Mouse (Mus musculus) kidney, postnatal 10 days (tissue): ENCODE results near the gene Trim46.

Source experiments
- DNase-seq: peaks from one replicate; pipeline ENCODE4 v3.0.0; 2021; ENCODE audit warnings: mixed read lengths

Trim46 gene

DNA sequence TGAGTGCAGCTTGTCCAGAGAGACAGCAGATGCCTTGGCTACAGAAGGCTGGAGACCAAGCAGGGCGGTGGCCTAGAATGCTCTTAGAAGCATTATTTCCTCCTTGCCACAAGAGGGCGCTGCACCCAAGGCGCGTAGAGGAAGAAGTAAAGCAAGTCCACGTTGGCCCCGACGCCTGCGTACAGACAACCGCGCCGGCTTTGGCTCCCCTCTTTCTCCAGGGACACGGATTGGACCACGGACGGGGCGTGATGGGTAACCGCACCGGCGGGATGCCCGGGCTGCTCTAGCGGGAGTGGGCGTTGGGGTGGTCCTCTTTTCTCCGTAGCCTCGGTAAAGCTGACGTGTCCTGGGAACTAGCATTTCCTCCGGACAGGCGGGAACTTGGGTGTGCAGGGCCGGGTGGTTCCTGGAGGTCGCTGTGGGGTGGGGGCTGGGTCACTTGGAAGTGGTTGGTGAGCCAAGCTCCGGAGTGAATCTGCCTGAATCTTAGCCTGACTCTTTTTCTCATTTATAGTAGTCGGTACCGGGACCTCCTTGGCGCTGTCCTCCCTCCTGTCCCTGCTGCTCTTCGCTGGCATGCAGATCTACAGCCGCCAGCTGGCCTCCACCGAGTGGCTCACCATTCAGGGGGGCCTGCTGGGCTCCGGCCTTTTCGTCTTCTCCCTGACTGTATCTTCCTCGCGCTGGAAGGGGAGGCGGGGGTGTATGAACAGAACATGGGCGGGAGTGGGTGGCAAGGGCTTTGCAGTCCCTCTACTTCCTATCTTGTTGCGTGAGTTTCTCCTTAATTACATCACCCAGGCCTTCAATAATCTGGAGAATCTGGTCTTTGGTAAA, at the start of gene Trim46:
Trim46 (minus strand) TSS at position 49 of the 840 bp plus-strand sequence.
- peak; percentile 93 for DNase-seq

DNA sequence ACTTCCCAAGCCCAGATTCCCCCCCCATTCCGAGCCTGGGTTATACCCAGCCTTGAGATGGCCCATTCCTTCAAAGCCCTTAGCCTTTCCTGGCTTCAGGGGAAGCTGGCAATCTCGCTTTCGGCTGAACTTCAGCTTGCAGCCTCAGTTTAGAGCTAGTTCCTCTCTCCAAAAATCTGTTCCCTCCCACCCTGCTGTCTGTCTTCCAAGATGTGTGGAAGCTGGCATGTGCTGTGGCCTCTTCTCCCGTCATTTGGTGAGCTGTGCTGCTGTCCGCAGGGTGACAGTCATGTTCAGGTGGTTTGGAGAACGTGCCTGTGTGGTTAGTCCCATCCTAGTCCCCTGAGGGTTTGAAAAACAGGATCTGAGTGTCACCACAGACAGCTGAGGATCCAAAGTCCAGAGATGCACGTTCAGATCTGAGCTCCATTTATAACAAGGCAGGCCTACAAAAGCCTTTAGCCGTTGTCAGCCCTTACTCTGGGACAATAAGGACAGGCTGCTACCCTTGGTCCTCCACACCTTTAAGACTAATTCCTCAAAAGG, 49.6 kb upstream of the Trim46 start:
- DNase-seq, result no peak

DNA sequence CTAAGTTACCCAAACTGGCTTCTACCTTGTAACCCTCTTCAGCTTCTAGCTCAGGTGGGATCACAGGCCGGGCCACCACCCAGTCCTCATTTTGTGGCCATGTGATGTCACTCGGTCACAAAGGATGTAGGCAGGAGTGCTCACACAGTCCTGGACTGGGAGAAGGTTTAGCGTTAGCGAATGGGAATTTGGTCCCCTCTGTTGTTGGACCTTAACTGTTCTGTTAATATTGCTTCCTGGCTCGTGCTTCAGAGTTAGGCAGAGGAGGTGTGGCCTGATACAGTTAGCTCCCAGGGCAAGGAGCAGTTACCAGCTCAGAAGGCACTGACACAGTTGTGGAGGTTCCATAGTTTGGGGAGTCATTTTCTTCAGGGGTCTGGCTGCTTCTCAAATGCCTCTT, 48.1 kb upstream of the Trim46 start:
- DNase-seq, result no peak

DNA sequence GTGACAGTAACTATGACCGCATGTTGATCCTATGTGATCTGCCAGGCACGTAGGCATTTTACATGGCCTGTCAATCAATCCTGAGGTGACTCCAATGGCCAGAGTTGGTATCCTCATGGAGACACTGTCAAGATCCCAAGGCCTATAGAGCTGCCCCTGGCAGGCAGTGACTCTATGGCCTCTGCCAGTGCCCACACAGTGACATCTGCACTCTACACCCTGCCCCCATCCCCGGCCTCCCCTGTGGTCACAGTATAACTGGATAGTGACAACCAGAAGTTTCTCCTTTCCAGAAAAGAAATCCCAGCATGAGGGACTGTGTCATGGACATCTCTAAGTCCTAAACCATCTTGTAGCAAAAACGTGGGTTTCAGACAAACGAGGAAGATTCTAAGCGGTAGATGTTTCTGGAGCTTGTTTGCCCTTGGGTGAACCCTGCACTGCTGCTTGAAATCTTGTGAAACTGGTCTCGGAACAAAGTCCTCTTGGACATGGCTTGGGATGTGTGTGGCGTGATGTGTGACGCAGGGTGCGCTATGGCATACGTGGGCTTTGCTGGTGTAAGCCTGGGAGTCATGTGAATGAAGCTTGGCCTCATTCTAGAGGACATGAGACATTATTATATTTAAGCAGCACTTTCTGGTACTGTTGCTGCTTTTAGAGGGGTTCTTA, 47.3 kb upstream of the Trim46 start:
- no peak for DNase-seq

DNA sequence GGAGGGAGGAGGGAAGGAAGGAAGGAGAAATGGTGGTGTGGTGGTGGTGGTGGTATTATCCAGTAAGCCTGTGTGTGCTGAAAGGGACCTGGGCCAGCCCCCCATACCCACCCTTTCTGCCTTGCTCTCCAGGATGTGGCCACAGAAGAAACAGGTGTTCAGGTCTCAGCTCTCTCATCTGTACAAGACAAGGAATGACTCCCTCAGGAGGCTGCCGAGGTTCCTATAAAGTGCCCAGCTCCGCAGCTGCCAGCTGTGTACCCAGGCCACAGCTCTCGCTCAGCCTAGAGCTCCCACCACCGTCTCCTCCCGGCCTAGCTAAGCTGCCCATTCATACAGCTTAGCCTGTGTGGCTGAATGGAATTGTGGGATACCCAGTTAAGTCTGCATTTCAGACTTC, 46.2 kb upstream of the Trim46 start:
- DNase-seq, result no peak

DNA sequence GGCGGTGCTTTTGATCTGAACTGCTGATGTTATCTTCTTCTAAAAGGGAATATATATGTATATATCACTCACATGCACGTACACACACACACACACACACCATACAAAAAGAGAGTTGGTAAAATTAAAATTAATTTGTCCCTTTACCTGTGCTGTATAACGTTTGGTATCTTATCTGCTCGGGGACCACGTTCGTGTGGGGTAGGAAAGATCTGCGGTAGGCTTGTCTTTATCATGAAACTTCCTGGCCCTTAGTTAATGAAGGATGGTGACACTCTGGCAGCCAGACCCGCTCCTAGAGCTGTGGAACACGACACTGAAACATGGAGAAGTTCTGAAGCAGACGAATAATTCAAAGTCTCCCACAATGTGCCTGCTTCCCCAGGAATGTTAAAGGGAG, 45.8 kb upstream of the Trim46 start:
- no peak for DNase-seq

DNA sequence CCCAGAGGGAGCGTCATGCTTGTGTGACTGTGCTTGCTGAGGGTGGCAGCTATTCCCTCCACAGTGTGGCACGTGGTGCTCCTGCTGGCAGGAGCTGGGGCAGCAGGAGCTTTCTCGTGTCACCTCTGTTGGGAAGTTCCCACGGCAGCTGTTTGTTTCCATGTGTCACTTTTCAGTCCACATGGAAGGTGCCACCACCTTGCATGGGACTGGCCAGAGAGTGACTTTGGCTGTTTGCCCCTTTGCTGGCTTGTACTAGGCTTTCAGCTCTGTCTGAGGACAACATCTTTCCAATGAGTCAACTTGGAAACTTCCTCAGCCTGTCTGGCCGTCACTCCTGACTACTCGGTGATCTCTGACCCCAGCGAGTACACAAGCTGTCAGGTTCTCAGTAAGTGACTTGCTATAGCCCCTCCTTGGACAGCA, 42.4 kb upstream of the Trim46 start:
- DNase-seq, result peak; percentile 42

DNA sequence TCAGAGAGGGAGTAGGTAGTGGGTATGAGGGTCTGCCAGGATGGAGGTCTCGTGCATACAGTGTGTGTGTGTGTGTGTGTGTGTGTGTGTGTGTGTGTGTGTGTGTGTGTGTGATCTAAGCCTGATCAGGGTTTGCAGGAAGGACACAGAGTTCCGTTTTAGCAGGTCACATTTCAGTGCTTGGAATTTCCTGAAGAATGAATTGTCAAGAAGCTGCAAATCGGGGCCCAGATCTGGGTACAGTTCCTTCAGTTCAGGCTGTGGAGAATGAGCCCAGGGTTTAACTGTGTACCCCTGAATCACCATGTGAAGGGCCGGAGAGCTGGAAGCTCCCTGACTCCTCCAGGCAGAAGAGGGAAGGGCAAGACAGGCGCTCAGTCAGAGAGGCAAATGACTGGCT, 41.2 kb upstream of the Trim46 start:
- DNase-seq, result no peak

DNA sequence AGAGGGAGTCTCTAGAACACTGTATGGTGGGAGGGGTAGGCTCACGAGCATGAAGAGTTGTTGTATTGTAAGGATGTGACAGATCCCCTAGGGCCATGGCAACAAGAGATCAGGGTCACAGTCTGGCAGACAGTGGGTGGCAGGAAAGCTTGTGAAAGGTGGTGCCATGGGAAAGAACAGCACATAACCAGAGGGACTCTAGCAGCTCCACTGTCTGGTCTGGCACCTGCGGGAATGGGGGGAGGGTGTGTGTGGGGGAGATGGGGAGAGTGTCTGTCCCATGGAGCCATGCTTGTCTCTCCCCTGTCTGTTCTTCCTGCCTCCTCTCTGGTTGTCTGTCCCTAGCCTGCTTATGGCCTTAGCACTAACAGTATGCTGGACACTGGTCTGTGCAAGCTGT, 39.4 kb upstream of the Trim46 start:
- DNase-seq, result no peak

DNA sequence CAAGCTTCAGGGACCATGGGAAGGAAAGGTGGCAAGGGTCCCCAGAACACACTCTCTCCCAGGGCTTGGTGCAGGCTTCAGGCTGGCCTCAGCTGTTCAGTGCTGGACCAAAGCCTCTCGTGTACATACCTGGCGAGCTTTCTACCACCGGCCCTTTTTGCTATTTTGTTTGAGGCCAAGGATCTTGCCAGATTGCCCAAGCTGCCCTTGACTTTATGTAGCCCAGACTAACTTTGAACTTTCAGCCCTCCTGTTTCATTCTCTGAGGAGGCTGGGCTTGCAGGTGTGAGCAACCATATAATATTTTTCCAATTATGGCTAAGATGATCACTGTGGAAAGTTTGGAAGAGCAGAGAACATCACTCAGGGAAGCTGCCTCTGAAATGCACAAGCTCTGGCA, 38.2 kb upstream of the Trim46 start:
- DNase-seq, result no peak

DNA sequence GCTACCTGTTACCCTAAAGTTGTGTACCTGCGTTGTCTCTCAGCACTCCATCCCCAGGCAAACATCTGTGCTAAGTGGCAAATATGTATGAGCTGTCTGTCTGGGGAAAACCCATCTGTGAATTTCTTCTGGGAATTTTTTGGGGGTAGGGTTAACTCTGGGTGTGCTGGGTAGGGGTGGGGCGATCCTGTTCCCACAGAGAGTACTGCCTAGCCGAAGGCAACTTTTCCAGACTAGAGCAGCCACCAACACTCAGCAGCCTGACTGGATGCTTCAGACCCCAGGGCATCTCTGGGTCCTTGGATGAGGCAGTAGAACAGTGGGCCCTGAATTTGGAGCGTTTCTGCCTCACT, 36.2 kb upstream of the Trim46 start:
- no peak for DNase-seq

DNA sequence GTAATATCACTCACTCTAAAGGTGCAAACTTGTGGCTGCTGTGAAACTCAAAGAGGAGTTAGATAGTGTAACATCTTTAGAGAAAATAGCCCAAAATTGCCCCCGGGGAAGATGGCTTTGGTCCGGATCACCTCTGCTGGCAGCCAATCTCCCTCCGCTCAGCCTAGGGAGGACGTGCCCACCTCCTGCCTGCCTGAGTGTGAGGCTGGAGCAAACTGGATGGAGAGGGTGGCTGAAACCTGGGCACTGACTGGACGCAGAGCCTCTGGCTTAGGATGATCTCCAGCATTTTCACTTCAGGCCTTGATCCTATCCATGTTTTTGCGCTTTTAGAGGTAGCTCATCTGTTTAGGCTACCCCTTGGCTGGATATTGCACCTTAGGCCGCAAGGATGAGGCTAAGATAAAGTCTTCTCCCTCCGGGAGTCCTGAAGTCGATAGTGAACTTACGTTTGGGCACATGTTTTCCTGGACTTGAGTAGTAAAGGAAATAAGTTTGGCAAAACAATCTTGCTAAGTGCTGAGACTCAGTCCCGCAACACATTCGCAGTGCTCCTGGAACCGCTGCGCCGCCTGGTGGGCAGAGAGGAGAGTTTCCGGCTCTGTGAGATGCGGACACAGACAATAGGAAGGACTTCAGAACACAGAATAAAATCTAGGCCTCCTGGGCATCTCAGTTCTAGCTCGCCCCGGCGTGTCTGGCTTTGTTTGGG, 35.6 kb upstream of the Trim46 start:
- peak; percentile 93 for DNase-seq

DNA sequence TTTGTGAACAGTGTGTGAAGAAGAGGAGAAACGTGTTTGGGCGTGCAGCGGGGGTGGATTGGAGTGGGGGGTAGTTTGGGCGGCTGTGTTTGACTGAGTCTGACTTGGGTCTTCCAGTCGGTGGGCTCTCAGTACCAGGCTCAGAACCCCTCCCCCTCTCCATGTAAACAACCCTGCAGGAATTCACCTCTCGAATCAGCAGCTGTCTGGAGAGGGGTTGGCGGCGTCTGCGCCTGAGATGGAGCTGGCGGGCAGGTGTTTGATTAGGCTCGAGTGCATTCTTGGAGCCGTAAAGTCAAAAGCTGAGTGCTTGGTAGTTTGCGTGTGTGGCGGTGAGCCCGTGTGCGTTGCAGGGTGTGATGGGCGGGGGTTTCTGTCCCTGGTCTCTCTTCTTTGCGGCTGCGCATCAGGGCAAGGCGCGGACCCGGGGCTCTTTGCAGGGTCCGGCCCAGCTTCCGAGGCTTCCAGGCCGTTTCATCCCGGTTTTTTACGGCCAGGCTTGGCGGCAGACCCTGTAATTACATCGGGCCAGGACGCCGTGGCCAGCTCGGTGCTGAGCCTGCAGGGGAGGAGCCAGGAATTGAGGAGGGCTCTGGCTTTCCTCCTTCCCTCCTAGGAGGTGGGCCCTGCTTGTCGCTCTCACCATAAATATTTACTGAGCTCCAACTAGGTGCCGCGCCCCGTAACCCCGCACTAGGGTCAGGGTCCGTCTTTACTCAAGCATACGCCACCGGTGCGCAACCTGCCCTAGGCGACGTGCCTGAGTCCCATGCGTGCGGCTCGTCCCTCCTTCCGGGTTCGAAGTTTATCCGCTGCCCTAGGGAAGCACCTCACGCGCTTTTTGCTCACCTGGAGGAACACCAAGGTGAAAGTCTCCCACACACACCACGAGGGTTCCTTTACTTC, 34.8 kb upstream of the Trim46 start, which contains the start of gene Efna1:
Efna1 (minus strand) TSS at position 537 of the 906 bp plus-strand sequence.
- DNase-seq, result peak; percentile 82

DNA sequence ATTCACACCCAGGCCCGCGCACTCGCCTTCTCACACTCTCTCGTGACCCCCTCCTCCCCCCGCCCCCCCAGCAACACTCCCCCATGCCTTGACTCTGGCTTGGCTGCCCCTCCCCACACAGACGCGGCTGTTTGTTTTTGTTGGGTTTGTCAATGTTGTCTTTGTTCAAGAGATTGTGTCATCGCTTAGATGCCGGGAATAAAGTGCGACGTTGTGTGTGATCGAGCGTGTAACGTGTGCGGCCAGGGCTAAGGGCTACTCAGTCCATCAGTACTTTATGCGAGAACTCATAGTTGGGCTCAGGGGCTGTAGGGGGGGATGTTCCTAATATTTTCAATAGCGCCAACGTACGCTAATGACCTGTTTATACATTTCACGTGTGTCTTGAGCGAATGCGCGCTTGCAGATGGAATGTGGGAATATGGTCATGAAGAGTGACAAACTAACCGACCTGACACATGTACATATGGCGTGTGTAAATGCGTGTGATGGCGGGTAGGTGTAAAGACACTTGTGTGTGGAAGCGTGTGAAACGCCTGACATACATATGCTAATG, 34.0 kb upstream of the Trim46 start:
- DNase-seq, result no peak

DNA sequence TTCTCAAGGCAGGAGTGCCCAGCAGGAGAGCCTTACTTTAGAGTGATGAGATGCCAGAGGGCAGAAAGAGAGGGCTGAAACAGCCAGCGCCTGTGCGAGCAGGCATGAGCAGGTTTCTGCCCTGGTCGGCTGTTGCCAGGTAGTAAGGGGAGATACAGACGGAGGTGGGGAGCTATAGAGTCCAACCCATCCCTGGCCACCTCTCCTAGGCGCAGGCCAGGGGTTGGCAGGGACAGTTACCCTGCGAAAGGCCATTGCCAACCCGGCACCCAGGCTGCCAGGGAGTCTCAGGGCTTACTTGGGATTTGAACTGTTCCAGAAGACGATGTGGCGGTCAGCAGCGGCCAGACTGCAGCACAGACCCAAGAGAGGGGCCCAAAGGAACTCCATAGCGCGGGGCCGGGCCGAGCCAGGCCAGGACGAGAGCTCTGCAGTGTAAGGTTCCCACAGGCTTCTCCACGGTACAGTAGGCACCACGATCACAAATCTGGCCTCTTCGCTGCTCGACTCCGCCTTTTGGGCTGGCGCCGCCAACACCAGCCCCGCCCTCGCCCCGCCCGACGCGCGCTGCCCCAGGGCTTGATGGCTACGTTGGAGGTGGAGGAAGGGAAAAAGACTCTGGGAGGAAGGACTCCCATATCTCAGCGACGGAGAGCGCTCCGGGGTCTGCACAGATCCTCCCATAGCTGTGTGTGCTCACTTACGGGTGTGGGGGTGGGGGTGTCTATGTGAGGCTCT, 33.2 kb upstream of the Trim46 start:
- DNase-seq, result peak; percentile 95

DNA sequence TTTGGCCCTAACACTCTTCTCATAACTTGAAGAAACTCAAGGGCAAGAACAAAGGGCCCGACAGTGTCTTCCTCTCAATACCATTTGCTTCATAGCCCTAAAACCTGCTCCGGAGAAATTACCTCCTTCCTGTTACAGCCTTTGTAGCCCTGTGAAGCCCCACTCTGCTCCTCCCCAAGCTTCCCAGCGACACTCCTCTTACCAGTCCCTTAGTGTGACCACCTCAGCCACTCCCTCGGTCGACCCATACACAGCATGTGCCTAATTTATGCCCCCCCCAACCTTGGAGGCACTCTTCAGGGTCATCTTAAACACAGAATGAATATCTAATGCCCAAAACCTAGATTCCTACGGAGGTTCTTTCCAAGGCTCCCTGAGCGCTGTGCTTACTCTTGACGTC, 32.5 kb upstream of the Trim46 start:
- DNase-seq, result no peak

DNA sequence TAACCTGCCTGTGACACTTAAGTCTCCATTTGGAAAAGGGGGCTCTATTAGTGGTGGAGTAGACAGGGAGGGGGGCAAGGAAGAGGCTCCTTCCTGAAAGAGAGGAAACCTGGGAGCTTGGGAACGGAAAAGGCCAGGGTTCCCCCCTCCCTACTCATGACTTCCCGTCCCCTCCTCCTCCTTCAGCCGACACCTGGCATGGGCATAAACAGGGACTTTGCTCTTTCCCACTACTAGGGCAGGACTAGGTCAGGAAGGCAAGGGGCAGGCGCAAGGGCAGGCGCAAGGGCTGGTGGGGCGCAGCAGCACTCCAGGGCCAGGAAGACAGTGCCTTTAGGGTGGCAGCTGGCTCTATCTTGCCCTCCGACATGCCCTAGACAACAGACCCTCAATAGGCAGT, 32.0 kb upstream of the Trim46 start:
- DNase-seq, result peak; percentile 82

DNA sequence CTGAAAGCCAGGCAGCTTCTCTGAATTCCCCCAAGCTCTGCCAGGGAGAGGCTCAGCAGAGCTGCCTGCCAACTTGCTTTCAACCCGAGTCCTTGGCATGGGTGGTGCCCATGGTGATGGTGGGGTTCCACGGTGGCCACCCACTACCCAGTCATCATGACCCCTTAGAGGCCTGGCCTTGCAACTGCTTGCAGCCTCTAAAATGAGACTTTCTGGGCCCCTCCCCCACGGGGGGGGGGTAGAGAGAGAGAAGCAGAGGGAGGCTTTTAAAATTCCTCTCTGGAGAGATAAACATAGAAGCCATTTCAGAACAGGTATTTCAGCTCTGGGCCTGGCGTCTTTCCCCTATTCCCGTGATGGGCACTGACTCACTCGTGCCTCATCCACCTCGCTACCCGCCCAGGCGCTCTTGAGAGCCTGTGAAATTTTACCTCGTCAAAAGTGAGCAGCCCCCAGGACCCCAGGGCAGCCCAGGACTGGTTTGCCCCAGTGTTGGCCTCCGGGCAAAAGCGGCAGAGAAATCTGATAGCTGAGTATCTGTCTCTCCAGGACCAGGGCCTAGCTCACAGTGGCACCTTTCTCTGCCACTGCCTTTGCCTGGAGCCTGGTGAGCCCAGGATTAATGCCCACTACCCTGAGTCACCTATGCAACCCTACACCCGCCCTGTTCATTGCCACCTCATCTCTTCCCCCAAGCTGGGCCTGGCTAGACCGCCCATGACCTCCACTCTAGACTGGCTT, 31.3 kb upstream of the Trim46 start:
- DNase-seq, result peak; percentile 59

DNA sequence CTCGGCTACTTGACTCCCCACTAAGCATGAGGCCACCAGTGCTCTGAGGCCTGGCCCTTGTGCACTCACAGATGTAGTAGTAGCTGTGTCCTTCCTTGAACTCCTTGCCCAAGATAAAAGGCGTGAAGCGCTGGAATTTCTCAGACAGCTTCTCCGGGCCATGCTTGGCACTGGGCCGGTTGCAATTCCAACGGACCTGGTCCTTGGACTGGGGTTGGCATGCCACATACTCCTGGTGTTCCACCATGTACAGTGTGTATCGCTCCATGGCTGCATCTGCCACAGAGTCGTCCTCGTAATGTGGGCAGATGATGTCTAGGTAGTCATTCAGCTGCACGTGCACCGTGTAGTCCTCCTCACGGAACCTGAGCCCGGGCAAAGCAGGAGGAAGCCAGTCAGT, 30.0 kb upstream of the Trim46 start:
- DNase-seq, result no peak

DNA sequence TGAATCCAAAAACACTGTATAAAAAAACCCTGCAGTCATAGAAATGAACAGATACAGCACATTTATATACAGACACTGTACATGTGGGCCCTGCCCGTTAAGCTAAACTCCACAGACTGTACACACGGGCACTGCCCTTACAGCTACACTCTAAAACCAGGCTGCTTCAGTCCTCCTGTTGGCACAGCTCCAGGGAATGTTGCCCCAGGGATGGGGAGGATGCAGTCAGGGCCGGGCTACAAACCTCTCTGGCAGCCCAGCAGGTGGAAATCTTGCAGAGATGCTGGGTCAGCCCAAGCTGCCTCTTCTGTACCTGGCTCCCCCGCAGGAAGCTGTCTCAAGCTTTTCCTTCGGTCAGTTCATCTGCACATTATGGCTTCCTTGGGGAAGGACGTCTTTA, 25.7 kb upstream of the Trim46 start:
- peak; percentile 70 for DNase-seq

DNA sequence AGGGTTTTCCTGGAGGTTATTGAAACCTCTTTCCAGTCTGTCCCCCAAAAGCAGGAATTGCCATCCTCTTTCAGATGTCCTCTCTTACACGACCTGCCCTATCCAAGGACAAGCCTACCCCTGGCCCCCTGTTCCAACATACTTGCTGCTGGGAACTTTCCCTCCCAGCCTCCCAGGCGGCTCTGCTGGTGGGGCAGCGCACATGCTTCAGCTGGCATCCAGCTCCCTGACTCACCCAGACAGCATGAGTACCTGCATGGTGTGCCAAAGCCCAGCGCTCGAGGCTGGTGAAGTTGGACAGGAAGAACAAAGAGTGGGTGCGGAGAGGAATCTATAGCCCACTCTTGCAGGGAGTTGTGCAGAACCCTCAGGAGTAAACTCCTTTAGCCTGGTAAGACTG, 24.8 kb upstream of the Trim46 start:
- DNase-seq, result peak; percentile 52
